Mouse (Mus musculus) c-Kit-negative CD71-positive TER-119-positive erythroid progenitor cells, embryonic 14.5 days (primary cell): ENCODE measurements around the gene Dmc1.

Experiments
- DNase-seq: peaks from one replicate; pipeline ENCODE4 v3.0.0-alpha.2; 2013; ENCODE audit warnings: low read depth, low spot score

The Dmc1 gene

DNA sequence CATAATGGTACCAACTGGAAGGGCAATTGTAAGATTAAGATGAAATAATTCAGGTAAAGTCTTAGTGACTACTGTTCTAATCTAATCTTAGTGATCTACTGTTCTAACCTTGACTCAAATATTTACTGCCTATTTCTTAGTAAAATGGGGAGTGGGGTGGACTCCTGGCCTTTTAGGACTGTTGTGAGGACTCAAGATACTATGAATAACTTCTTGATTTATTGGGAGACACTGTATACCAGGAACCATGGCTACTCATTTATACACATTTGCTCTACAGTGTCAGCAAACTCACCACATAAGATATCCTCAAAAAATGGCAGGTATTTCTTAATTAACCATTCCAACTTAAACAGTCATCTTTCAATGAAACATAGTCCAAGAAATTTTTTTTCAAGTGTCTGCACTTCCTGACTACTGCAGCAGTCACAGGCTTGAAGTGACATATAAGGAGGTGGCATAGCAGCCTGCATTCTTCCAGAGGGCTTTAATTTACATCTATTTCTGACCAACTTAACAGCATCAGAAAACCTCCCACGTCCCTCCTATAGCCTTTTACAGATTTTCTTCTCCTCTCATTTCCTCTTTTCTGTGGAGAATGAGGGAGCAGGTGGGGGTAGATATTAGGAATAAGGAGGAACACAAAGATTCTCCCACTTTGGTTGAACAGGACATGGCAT lies 29.2 kb downstream of the Dmc1 start:
- no peak for DNase-seq

DNA sequence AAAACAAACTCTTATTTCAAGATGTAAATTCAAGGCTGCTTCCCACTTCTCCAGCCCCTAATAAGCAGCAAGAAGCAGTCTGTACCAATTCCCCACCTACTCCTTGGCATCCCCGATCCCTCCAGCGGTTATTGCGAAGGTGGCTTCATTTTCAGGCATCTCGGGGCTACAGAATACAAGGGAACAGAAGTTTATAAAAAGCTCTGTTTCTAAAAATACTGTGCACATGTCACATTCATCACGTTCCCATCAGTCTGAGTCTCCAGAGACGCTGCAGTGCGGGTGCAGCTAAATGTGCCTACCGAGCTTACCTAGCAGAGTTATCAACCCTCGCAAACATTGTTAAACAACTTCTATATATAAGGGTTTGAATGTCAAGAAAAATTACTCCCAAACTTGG lies 42.5 kb downstream of the Dmc1 start:
- DNase-seq = no peak

DNA sequence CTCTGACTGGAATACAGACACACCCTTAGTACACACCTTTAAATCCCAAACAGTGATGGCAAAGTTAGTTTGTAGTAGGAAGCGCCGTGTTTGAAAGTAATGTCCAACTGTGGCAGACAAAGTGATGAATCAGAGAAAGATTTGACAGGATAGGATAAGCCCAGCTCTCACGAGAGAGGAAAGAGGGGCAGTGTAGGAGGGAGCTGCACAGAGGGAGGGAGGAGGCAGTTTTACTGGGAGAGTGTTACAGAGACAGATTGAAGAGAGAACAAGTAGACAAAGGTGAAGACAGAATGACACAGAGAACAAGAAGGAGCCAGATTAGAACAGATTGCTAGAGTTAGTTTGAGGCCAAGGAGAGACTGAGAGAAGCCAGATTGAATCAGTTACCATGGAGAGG lies 45.3 kb downstream of the Dmc1 start:
- DNase-seq = no peak

DNA sequence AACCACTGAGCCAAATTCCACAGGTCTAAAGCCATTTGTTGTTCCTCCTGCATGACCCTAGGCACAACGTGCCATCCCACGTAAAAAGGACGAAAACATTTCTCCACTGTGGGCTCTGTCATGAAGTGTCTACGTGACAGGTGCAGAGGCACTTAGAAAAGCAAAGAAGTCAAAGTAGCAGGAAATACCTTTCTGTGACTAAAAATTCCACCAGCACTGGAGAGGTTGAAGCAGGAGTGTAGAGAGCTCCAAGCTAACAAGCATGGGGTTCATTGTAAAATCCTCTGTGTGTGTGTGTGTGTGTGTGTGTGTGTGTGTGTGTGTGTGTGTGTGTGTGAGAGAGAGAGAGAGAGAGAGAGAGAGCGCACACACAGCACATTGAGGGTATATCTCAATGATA lies 52.3 kb downstream of the Dmc1 start:
- no peak for DNase-seq

DNA sequence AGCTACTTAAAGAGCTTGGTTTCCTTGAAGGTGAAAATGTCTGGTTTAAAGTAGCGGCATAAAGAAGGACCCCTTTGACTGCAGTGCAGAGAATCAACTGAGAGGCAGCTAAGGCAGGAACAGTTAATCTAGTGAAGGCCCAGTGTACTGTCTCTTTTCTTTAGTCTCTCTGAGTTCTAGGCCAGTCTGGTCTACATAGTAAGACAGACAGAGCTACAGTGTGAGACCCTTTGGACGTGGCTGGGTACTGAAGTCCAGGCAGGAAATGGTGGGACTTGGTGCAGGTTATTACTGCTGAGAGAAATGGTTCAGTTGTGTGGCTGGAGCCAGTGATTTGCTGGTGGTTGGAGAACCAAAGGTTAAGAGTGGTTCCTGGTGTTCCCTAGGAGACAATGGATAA lies 56.7 kb downstream of the Dmc1 start:
- DNase-seq = no peak

DNA sequence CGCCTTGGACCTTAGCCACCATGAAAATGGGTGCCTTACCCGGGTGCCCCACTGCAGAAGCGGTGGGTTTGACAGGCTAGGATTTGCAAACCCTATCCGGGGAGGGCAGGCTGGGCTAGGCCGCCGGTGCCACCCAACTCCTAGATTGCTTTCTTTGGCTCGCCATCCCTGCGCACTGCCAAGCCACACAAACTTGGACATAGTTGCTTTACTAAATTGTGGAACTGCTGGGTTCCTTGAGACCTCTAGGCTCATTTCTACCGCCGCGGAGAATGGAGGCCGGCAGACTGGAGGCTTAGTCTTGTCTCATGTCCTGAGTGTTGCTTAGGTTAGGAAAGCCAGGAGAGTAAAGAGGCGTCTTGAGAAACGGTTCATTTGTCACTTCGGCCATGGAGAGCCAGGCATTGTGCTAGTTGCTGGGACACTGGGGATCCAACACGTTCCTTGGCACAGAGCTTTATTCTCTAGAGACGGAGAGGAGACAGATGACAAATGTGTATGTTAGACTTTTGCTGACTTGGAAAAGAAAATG lies 57.6 kb downstream of the Dmc1 start:
- DNase-seq = no peak

DNA sequence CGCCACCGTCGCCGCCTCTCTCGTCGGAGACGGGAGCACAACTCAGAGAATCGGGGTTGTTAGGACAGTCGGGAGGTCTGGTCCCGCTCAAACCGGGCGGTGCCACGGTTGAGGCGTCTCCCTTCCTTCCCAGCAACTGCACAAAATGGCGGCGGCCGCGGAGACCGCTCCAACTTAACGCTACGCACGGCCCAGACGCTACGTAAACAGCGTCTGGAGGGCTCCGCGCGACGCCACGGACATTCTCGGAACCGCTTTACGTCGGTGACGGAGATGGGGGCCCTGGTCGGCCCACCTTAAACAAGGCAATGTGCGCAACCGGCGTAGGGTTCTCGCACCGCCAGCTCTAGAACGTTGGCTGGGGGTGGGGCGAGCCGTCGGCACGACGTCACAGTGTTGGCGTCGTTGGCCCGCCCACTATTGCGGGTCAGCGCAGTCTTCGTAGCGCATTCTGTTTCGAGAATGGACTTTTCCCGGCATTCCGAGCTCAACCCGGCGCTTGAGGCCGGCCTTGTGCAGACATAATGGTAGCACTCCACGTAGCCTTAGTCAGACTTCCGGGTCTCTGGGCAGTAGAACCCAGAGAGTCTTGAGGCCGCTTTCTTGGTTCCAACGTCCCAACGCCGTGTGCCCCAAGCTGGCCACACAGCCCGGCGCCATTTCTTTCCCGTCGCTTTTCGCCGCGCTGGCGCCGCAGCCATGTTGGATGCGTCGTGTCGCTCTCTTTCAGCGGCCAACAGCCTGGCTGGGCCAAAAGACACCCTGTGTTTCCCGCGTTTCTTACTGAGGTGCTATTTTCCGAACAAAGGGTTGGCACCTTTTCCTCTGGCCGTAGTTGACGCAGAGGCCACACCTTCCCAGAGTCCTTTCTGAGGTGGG lies 58.3 kb downstream of the Dmc1 start, which contains the start of gene Ddx17:
Ddx17 (minus strand) TSS at position 332 of the 879 bp plus-strand sequence.
- DNase-seq = peak; percentile 90

DNA sequence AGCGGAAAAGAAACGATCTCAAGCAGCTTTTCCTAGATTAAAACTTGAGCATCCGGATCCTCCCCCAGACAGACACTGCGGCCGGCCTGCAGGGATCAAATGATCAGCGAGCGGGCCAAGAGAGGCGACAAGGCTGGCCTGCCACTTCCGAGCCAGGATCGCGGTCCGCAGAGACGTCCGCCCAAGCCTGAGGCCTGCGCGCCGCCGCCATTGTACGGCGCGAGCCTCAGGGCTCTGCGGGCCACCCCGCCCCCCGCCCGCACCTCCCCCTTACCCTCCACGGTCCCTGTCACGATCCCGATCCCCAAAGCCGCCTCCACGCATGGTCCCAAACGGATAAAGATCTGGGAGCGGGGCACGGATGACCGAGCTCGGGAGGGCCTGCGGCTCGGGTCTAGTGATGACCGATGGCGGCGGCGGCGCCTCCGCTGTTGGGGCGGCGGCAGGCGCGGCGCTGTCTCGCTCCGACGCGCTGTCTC lies 58.9 kb downstream of the Dmc1 start:
- peak; percentile 55 for DNase-seq

DNA sequence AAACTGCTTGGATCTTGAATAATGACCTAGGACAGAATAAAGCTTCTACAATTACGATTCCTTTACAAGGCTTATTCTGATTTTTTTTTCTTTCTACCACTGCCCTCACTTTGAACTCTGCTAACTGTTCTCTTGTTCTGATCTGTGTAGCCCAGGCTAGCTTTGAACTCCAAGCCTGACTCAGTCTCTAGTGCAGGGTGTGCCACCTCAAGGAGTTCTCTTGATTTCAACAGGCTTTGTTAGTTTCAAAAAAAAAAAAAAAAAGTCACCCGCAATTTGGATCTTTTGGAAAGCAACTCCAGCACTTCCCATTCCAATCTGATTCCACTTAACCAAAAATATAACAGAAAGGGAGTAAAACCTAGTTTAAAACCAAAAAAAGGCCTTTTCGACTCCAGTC lies 59.4 kb downstream of the Dmc1 start:
- DNase-seq = no peak

DNA sequence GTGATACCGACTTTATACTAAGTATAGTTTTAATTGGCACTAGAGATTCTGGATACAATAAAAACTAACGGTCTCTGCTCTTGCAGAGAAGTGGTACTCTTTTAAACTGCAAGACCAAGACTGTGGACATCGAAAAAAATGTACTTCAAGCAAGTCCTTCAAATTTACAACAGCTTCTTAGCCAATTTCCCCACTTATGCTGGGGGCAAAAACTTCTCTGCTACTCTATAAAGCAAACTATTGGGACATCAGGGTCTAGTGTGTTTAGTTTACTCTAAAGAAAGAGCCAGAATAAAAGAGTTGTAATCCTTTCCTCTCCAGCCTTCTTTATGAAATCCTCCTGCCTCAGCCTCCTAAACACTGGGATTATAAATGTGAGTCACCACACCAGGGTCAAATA lies 60.9 kb downstream of the Dmc1 start:
- no peak for DNase-seq

DNA sequence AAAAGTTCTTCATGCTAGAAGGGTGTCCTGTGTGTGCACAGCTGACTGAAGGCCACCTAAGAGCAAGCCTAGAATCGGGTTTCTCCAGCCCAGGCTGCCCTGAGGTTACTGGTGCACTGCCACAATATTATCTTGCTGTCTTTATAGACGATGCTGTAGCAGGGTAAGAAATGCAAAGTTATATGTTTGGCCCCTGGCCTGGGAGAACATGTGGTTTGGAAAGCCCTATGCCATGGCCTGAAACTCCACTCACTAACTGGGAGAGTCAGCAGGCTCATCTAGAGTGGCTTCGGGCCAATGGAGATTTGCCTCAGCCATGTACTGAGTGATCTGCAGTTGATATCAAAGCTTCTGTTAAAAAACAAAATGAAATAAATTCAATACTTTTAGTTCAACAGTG lies 71.1 kb downstream of the Dmc1 start:
- no peak for DNase-seq

DNA sequence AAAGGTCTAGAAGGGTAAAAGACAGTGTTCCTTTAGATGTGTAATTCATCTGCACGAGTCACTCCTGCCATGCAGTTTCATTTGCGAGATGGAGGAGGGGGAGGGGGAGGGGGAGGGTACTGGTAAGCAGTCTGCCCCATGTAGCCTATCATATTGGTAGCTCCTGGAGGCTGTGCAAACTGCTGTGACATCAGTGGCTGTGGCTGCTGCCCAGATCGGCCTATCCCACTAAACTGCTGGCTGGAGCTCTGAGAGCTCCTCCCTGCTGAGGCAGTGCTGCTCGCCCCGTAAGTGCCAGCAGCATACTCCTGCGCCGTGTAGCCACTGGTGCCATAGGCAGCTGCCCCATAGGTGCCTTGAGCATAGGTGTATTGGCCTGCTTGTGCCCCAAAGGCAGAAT lies 75.0 kb downstream of the Dmc1 start:
- DNase-seq = no peak

DNA sequence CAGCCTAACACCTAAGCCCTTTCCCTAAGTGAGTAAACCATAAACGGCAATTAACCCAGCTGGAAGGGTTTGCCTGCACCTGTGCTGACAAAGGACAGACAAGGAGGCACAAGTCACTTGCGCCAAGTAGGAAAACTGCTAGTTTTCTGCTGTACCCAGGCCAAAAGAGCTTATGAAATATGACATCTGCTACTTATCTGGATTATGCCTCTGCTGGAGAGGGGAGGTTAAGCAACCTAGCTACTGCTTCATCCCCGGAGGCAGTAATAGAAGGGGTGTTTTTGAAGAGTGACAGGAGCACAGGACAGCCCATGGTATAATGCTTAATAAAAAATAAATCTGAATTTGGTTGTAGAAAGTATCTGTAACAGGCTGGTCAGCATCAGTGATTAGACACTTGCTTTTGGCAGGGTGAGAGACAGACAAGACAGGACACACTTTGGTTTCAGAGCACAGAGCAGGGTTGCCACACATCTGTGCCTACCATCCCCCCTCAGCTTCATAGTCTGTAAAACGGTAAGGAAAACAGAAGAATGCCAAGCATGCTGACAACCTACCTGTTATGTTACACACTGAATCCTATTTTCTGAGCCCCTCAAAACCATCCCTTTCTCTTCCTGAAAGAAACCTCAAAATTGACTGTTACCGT lies 76.8 kb downstream of the Dmc1 start:
- no peak for DNase-seq

DNA sequence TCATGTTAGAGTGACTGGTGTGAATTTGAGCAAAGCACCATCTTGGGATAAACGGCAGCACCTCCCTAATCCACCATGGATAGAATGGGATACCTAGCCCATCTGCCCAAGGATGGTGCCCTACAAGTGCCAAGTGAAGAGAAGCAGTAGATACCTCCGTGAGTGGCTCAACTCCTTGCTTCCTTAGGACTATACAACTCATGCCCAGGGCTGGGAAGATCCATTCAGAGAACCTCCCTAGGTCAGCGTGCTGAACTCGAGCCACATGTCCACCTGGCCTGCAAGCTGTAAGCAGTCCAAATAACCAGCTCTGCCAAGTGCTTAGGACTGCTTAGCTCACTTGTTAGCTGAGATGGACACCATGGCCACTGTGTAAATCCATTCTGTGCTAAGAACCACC lies 77.7 kb downstream of the Dmc1 start:
- DNase-seq = no peak

DNA sequence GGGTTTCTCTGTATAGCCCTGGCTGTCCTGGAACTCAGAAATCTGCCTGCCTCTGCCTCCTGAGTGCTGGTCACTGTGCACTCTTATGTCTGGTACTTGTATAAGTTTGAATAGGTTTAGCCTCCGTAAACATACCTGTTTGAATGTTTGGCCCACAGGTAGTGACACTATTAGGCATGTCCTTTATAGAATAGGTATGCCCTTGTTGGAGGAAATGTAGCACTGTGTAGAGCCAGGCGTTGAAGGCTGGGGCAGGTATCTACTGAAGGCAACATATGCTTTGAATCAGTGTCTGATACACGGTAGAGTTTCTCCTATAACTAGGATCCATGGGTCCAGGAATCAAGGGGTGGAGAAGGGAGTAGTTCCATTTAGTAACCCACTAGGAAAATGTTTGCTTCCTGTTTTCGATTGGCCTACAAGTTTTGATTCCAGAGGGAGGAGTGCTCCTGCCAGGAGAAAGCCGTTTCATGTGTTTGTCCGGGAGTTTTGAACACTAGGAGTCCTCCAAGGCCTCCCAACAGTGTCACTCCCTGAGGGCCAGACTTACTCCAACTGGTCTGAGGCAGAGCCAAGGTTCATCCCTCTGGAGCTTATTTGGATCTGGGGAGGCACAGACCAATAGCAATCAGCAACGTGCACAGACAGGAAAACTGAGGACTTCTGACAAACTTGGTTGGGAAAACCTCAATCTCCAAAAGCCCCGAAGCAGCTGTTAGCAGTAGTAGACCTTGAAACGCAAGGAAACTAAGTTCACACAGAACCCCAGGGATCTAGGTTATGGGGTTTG lies 78.7 kb downstream of the Dmc1 start:
- no peak for DNase-seq

DNA sequence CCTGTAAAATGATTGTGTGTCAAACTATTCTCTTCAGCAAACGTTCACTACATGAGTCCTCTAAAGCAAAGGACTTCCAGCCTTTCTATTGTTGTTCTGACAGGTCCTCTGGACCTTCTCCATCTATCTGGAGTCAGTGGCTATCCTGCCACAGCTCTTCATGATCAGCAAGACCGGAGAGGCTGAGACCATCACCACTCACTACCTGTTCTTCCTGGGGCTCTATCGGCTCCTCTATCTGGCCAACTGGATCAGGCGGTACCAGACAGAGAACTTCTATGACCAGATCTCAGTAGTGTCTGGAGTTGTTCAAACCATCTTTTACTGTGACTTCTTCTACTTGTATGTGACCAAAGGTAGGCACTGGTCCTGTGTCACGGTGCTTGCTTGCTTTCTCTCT lies 79.3 kb downstream of the Dmc1 start:
- no peak for DNase-seq

DNA sequence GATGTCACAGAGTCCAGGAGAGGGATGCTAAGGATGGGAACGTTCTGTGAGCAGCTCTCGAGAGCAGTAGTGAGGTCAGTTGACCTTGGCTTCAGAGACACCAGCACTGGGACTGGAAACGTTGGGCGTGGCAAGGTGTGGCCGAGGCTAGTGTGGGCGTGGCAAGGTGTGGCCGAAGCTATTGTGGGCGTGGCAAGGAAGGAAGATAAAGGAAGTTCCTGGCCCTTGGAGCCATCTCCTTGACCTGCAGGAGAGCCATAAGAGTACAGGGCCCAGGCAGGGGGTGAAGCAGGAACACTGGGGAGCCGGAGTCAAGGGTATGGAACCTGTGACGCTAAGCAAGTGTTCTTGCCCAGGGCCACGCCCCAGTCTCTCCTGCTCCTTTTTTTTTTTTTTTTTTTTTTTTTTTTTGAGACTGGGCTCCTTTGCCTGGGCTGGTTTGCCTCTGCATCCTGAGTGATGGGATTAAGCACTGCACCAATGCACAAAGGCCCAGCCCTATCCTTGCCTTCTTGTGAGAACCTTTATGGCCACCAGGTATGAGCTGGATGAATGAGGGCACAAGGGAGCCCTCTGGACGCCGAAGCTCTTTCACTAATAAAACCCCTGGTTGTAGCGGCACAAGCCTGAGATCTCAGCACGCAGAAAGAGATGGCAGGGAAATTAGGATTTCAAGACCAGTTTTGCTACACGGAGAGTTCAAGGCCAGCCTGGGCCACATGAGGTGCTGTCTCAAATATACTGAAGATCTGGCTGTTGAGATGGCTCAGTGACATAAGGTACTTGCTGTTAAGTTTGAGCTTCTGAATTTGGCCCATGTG lies 85.3 kb downstream of the Dmc1 start:
- DNase-seq = peak; percentile 43

DNA sequence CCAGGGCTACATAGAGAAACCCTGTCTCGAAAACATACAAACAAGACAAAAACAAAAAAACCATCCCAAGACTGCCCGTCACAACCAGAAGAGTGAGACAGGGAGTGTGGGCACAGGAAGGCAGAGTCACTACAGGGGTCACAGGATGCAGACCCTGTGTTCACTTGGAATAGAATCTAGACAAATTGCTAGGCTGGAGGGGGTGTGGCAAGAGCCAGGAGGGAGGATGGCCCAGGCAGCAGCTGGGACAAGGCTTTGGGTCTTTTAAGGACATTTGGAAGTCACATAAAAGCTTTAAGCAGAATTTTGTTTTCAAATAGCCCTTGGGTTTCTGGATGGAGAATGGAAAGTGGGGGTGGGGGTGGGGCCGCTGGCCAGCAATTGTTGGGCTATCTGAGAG lies 86.3 kb downstream of the Dmc1 start:
- DNase-seq = no peak

DNA sequence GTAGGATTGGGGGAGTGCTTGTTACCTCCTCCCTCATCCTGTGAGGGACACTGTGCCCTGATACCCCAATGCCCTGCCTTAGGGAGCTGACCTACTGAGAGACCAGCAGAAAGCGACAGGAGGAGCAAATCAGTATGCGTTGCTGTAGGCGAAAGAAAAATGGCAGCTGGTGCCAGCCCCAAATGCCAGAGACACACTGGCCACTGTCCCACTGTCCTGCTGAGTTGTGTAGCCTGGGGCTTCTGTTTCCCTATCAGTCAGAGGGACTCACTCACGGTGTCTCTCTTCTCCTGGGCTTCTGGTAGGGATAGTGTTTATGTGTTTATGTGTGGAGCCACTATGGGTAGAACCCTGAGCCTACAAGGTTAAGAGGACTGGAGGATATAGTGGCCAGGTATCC lies 87.2 kb downstream of the Dmc1 start:
- DNase-seq = no peak
